Mouse (Mus musculus) heart, postnatal 0 days (tissue): ENCODE results near the gene Zbp1.

Experiments
- CTCF ChIP-seq: IDR thresholded peaks from 2 replicates; pipeline ENCODE4 v1.5.1; 2016; ENCODE audit warnings: antibody characterized with exemption, control low read depth, low read depth
- EP300 ChIP-seq: IDR thresholded peaks from 2 replicates; pipeline ENCODE4 v1.6.1; 2016; ENCODE audit warnings: antibody characterized with exemption, low read depth

GRCm38 (mm10) chr2:173180026-173180425 is 38.7 kb downstream of the Zbp1 start:
- no peak for TF ChIP-seq EP300
- no peak for TF ChIP-seq CTCF
